In genomic region chr19:6522289-6522688, GRCm38 (mm10) we compare ENCODE assay signal across 27 mouse cellular contexts. TPM values are rescaled to one million over a fixed set of nuclear protein-coding genes. Genes with fewer than 3 reads are reported as not detected.
"Had no signal": no experiment of that assay in that cellular context is flagged by ENCODE, and none has a peak within 500 bp of the region (broad histone marks: within the 10 kb centered on the region; RNA-seq: fewer than 3 reads in every experiment).

No protein-coding gene starts in this region.

- H3K27me3 ChIP-seq: midbrain, embryonic 12.5 days; neural tube, embryonic 13.5 days; neural tube, embryonic 15.5 days had no signal

- H3K9me3 ChIP-seq: midbrain, embryonic 10.5 days; midbrain, embryonic 12.5 days; neural tube, embryonic 13.5 days; neural tube, embryonic 15.5 days had no signal

- DNase-seq: lung, adult 18-20 months; lung, embryonic 14.5 days; lung, postnatal 10 days; lung, postnatal 4 days; midbrain, embryonic 14.5 days; retina, postnatal 1 day; right cerebral cortex, postnatal 14 days; right cerebral cortex, postnatal 4 days; spleen, adult 18-20 months; thymus, adult 18-20 months; thymus, postnatal 14 days; thymus, postnatal 36 days had no signal

- H3K4me3 ChIP-seq: midbrain, embryonic 10.5 days; midbrain, embryonic 12.5 days; myocyte; neural tube, embryonic 13.5 days; neural tube, embryonic 15.5 days had no signal

- ATAC-seq: midbrain, embryonic 16.5 days had no signal

RNA-seq across cellular contexts. Expression of gene Slc22a12, which starts 20.5 kb away (rescaled TPM):
- total RNA-seq: megakaryocyte-erythroid progenitor cell, adult 5-6 weeks had no signal
- polyA plus RNA-seq: liver, embryonic 14.5 days; liver, embryonic 16.5 days; lung, embryonic 14.5 days; lung, embryonic 16.5 days; midbrain, embryonic 10.5 days; midbrain, embryonic 12.5 days; midbrain, embryonic 14.5 days; myocyte; neural tube, embryonic 11.5 days; neural tube, embryonic 13.5 days; small intestine, adult 2 months; stomach, embryonic 14.5 days; stomach, embryonic 16.5 days; thymus, postnatal 0 days had no signal
